Mouse (Mus musculus) midbrain, embryonic 14.5 days (tissue): ENCODE measurements around the gene Tm4sf1. TPM values are rescaled to one million over a fixed set of nuclear protein-coding genes. Genes with fewer than 3 reads are reported as not detected.

Experiments used
- ATAC-seq: fragments of 200-750 bp; cut with Nextera tagmentation; 2 replicates; pipeline ENCODE4 v1.8.0; 2017; ENCODE audit warnings: moderate number of reproducible peaks, moderate library complexity; ENCODE audit not compliant: low FRiP score, low TSS enrichment
- DNase-seq: peaks from one replicate; pipeline ENCODE4 v3.0.0-alpha.2; 2015
- H3K27ac ChIP-seq: fragments of 300-500 bp; sonication (generic); replicated peaks from 2 replicates; pipeline ENCODE4 v1.5.1; 2014; ENCODE audit warnings: mild to moderate bottlenecking, low read depth, low read length, moderate library complexity
- H3K27me3 ChIP-seq: fragments of 300-500 bp; sonication (generic); 2 replicates; pipeline ENCODE4 v1.6.1; 2014; ENCODE audit warnings: low read length, control low read depth, mixed read lengths; ENCODE audit not compliant: control insufficient read depth, insufficient read depth
- H3K36me3 ChIP-seq: fragments of 300-500 bp; sonication (generic); 2 replicates; pipeline ENCODE4 v1.6.1; 2014; ENCODE audit warnings: low read length, control low read depth; ENCODE audit not compliant: control insufficient read depth, insufficient read depth
- H3K4me1 ChIP-seq: fragments of 300-500 bp; sonication (generic); 2 replicates; pipeline ENCODE4 v1.6.1; 2014; ENCODE audit warnings: mild to moderate bottlenecking, antibody characterized with exemption, low read length, control low read depth; ENCODE audit not compliant: control insufficient read depth, insufficient read depth
- H3K4me2 ChIP-seq: fragments of 300-500 bp; sonication (generic); 2 replicates; pipeline ENCODE4 v1.6.1; 2014; ENCODE audit warnings: mild to moderate bottlenecking, low read length, moderate library complexity
- H3K4me3 ChIP-seq: fragments of 300-500 bp; sonication (generic); replicated peaks from 2 replicates; pipeline ENCODE4 v1.5.1; 2014; ENCODE audit warnings: low read depth, low read length
- H3K9ac ChIP-seq: fragments of 300-500 bp; sonication (generic); replicated peaks from 2 replicates; pipeline ENCODE4 v1.6.1; 2014; ENCODE audit warnings: mild to moderate bottlenecking, low read length, moderate library complexity
- H3K9me3 ChIP-seq: fragments of 300-500 bp; sonication (generic); 2 replicates; pipeline ENCODE4 v1.6.1; 2016; ENCODE audit warnings: low read length, control low read depth, mixed read lengths; ENCODE audit not compliant: control insufficient read depth
- WGBS: fragments of 180-500 bp; shearing (Covaris S2); extraction: QIAGEN DNeasy Blood & Tissue Kit; methylation state at CpG from one replicate; pipeline ENCODE4 v1.1.7; 2014; 5-methylcytosine and 5-hydroxymethylcytosine counted together
- polyA plus RNA-seq: library from polyadenylated mRNA; unstranded; fragments of >200 nt; fragmentation: Nextera tagmentation; extraction: Ambion mirVana; gene quantifications from 2 replicates; pipeline ENCODE4 v1.2.1, GENCODE M21; 2014

The Tm4sf1 gene
- polyA plus RNA-seq: 9.0 and 22.3 TPM in 2 replicates

DNA sequence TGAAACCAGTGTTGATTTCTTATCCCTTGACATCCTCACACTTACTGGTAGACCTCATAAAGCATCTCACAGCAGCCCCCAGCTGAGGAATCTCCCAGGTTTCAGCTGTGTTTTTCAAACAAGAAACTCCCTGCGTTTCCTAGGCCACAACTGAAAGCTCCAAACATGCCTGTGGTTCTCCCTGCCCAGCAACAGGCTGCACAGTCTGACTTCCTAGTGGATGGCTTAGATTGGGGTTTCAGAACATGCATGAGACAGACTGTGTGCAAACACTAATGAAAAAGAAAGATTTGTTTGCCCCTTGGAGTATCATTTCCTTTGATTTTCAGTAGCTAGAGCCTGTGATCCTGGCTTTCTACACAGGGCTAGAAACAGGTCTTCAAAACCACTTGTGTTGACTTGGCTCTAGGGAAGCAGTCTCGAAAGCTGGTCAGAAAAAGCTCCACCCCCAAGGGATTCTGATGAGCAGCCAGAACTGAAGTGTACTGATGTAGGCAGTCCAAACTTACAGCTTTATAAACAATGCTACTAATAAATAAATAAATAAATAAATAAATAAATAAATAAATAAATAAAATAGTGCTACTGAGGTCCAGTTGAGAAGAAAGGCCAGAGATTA lies at the start of gene Tm4sf1:
Gene Tm4sf1, minus strand, starts transcription at position 68 of the 619 bp plus-strand sequence.
- H3K4me2 ChIP-seq: no peak within 1 kb of the TSS
- ATAC-seq: no peak
- no peak within 1 kb of the TSS for H3K9ac ChIP-seq
- peak; percentile 18 for DNase-seq
- WGBS: 76% methylated on average over 2 of the region's 2 CpGs
- no peak within 1 kb of the TSS for H3K27ac ChIP-seq
- no peaks in the 10 kb centered on the region for H3K27me3 ChIP-seq
- no peaks in the 10 kb centered on the region for H3K36me3 ChIP-seq
- no peak within 1 kb of the TSS for H3K4me3 ChIP-seq
- no peaks in the 10 kb centered on the region for H3K4me1 ChIP-seq
- H3K9me3 ChIP-seq: no peaks in the 10 kb centered on the region

DNA sequence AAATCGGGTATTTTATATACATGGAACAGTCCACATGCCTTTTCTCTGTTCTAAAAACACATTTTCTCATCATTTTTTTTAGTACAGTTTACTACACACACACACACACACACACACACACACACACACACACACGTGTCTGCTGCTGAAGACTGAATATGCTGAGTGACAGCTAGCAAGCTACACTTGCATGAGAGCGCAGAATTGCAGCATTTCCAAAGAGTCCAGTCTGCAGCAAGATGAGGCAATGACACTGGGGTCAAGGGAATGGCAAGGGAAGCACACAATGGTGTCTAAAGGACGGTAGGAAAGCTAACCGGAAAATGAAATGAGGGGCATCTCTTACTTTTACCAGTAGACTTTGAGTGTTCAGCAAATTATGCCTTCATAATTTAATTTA lies 43.0 kb upstream of the Tm4sf1 start:
- H3K4me2 ChIP-seq: no peak overlapping the region
- H3K27me3 ChIP-seq: no peaks in the 10 kb centered on the region
- no peak overlapping the region for H3K9ac ChIP-seq
- H3K4me1 ChIP-seq: no peaks in the 10 kb centered on the region
- ATAC-seq (no peak), DNase-seq (peak; percentile 2)
- no peak overlapping the region for H3K4me3 ChIP-seq
- no peaks in the 10 kb centered on the region for H3K9me3 ChIP-seq
- no peaks in the 10 kb centered on the region for H3K36me3 ChIP-seq
- 80% methylated on average over 5 of the region's 5 CpGs for WGBS
- no peak overlapping the region for H3K27ac ChIP-seq

DNA sequence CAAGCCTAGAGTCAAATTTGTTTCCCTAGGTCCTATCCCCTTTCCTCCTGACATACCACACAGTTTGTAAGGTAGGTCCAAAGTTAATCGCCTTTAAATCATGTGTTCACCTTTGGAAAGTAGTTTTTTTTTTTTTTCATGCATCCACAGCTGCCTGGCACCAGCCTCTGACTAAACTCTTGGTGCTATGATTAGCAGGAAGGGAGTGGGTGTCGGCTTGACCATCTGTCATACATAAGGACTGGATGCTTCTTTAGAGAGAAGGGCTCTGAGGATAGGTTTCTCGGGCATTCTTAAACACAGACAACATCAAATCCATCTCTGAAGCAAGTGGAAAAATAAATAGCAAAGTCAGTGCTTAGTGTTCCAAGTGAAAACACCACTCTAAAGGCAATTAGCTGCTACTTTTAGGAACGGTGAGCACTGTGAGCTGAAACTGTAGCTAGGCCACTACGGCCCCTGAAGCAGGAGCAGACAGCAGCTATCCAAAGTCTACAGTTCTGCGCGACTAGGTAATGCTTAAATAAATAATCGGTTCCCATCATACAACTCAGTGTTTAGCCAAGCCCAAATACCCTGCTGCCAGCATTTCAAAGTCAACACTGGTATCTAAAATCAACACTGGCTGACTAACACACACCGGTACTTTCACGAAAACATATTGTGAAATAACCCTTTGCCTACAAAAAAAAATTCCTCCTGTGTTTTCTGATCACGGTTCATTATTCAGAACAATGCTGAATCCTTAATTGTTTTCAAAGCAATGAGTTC lies 42.2 kb upstream of the Tm4sf1 start:
- Histone ChIP-seq H3K4me1 (no peaks in the 10 kb centered on the region), H3K4me3 (no peak overlapping the region), H3K27ac (no peak overlapping the region), H3K9ac (no peak overlapping the region), H3K36me3 (no peaks in the 10 kb centered on the region), H3K4me2 (no peak overlapping the region), H3K9me3 (no peaks in the 10 kb centered on the region), H3K27me3 (no peaks in the 10 kb centered on the region)
- 79% methylated on average over 11 of the region's 11 CpGs for WGBS
- ATAC-seq (no peak), DNase-seq (peak; percentile 5)

DNA sequence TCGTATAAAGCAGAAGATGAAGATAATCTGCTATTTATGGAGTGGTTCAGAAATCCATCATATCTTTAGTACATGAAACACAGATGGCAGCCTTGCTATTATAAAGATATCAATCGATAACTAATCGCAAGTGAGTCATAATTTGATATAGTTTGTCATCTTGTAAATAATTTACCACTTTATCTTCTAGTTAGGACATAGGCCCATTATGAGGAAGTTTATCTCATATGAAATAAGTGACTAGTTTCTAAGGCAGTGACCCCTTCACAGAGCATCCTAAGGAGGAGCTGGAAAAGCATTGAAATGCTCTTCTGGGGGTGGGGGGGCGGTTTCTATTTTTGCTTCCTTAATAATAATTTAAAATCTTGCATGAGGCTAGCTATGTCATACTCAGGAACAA lies 41.2 kb upstream of the Tm4sf1 start:
- DNase-seq (no peak), ATAC-seq (no peak)
- H3K9me3 ChIP-seq: no peaks in the 10 kb centered on the region
- H3K4me3 ChIP-seq: no peak overlapping the region
- no peak overlapping the region for H3K9ac ChIP-seq
- no peaks in the 10 kb centered on the region for H3K27me3 ChIP-seq
- 92% methylated on average over 4 of the region's 4 CpGs for WGBS
- H3K36me3 ChIP-seq: no peaks in the 10 kb centered on the region
- no peak overlapping the region for H3K27ac ChIP-seq
- H3K4me1 ChIP-seq: no peaks in the 10 kb centered on the region
- no peak overlapping the region for H3K4me2 ChIP-seq

DNA sequence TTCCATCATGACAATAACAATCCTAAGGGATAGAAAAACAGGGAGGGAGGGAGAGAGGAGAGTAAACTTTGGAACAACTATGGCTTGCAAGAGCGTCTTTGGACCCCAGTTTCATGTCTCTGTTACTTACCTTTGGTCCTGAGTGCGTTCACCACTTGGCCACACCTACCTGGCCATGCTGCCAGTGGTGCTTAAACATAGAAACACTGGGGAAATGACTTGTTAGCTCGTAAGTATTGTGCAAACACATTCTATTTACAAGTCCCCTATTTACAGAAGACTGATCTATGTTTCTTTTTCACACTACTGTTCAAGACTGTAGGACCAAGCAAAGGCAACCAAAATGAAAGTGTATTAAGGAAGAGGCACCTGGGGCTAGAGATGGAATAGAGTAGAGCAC lies 39.5 kb upstream of the Tm4sf1 start:
- no peaks in the 10 kb centered on the region for H3K27me3 ChIP-seq
- no peaks in the 10 kb centered on the region for H3K36me3 ChIP-seq
- no peak overlapping the region for H3K9ac ChIP-seq
- no peak overlapping the region for H3K4me3 ChIP-seq
- H3K4me1 ChIP-seq: no peaks in the 10 kb centered on the region
- no peak overlapping the region for H3K27ac ChIP-seq
- DNase-seq: no peak
- whole genome bisulfite sequencing: 85% methylated on average over 3 of the region's 3 CpGs
- no peaks in the 10 kb centered on the region for H3K9me3 ChIP-seq
- ATAC-seq: no peak
- no peak overlapping the region for H3K4me2 ChIP-seq

DNA sequence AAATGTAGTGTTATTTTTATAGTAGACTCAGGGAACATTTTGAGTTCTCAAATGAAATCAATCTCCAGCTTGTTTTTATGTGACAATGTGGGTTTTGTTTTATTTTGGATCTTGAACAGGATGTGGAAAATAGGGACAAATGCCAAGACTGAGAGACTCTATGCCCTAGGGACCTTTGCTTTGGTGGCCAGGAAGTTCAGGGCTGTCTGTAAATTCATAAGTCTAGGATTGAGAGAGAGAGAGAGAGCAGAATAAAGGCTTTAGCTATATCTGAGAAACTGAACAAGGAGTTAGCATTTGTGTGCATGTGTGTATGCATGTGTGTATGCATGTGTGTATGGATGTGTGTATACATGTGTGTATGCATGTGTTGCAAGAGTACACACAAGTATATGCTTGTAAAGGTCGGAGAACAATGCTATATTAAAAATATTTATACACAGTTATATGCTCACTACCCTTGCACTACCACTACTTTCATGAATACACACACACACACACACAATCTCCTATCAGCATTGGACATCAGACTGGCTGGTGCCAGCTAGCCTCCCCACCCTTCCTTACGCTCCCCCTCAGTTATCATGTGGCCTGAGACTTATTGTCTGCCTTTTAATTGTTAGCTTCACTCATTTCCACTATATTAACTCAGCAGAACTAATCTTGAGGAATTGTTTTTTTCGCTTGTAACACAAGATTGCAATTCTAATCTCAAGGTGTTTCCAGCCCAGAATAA lies 33.5 kb upstream of the Tm4sf1 start:
- no peak for DNase-seq
- Histone ChIP-seq H3K4me2 (no peak overlapping the region), H3K27ac (no peak overlapping the region), H3K4me3 (no peak overlapping the region), H3K9me3 (no peaks in the 10 kb centered on the region; the same call in 1 of the 2 replicates), H3K36me3 (no peaks in the 10 kb centered on the region), H3K4me1 (no peaks in the 10 kb centered on the region), H3K27me3 (no peaks in the 10 kb centered on the region), H3K9ac (no peak overlapping the region)
- WGBS: 88% methylated on average over 3 of the region's 3 CpGs
- no peak for ATAC-seq

DNA sequence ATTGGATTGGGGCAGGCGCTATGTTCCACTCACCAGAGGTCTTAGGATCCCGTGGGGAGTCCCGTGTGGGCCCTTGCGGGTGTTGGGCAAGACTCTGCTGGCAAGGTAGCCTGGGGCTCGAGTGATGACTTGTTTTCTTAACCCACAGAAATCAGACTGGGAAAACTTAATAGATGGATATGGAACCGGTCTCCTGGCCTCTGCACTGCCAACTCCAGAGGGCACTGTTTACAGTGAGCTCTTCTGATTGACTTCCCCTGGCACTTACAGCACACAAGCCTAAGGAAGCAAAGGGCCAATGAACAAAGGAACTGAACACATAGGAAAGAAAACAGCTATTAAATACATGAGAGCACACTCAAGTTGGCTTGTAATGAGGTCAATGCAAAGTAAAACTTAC lies 26.2 kb upstream of the Tm4sf1 start:
- no peak overlapping the region for H3K4me2 ChIP-seq
- no peak for DNase-seq
- no peak overlapping the region for H3K4me3 ChIP-seq
- no peaks in the 10 kb centered on the region for H3K36me3 ChIP-seq
- H3K27ac ChIP-seq: no peak overlapping the region
- no peaks in the 10 kb centered on the region; the same call in 1 of the 2 replicates for H3K9me3 ChIP-seq
- H3K9ac ChIP-seq: no peak overlapping the region
- WGBS: 94% methylated on average over 5 of the region's 6 CpGs
- ATAC-seq: no peak
- H3K4me1 ChIP-seq: no peaks in the 10 kb centered on the region
- H3K27me3 ChIP-seq: no peaks in the 10 kb centered on the region

DNA sequence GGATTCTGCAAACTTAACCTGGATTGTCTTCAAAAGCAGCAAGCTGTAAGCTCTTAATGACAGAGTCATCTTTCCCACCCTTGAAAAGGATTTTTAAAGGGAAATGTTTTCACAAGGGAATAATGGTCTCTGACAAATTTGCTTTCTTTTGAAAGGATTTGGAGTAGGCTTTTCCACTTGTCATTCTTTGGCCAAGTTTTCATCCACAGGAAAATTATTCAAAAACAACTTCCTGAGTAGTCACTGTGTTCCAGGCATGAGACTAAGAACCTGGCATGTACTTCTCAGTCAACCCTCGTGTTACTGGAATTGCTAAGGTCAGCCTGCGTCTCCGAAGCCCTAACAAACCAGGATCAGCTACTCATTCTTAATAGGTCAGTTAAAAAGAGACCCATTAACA lies 5.3 kb upstream of the Tm4sf1 start:
- H3K4me2 ChIP-seq: no peak overlapping the region
- H3K9ac ChIP-seq: no peak overlapping the region
- no peaks in the 10 kb centered on the region for H3K36me3 ChIP-seq
- WGBS: 86% methylated on average over 3 of the region's 3 CpGs
- no peak overlapping the region for H3K4me3 ChIP-seq
- H3K9me3 ChIP-seq: no peaks in the 10 kb centered on the region
- no peaks in the 10 kb centered on the region for H3K27me3 ChIP-seq
- no peak for ATAC-seq
- H3K4me1 ChIP-seq: no peaks in the 10 kb centered on the region
- DNase-seq: no peak
- H3K27ac ChIP-seq: no peak overlapping the region
